Mouse (Mus musculus) erythroblast, adult 5-6 weeks (primary cell): ENCODE data around the gene Srrm4. TPM values are rescaled to one million over a fixed set of nuclear protein-coding genes. Genes with fewer than 3 reads are reported as not detected.
"Not testable (repeated sequence)": the region's sequence is repeated elsewhere in the genome, so short reads cannot be mapped to it uniquely, and the experiment has no call there.

Experiments
- ATAC-seq: replicated peaks from 2 replicates; pipeline ENCODE4 v1.8.0; 2016; ENCODE audit warnings: moderate number of reproducible peaks, mild to moderate bottlenecking, moderate TSS enrichment, inconsistent platforms; ENCODE audit not compliant: poor library complexity, low FRiP score, severe bottlenecking
- total RNA-seq, 2 experiments: library from RNA; stranded (forward) in 1 of 2; stranded (reverse) in 1 of 2; fragments of 150-400 nt in 1 of 2; fragments of 200-764, 138-1000 nt in 1 of 2; gene quantifications; 2 replicates each; pipeline versions ENCODE4 v1.2.3 to v1.2.4; 2015 to 2017; ENCODE audit warnings: low replicate concordance in 2 of 2

Gene Srrm4
- total RNA-seq, 2 experiments from 2014 or later: not detected

DNA sequence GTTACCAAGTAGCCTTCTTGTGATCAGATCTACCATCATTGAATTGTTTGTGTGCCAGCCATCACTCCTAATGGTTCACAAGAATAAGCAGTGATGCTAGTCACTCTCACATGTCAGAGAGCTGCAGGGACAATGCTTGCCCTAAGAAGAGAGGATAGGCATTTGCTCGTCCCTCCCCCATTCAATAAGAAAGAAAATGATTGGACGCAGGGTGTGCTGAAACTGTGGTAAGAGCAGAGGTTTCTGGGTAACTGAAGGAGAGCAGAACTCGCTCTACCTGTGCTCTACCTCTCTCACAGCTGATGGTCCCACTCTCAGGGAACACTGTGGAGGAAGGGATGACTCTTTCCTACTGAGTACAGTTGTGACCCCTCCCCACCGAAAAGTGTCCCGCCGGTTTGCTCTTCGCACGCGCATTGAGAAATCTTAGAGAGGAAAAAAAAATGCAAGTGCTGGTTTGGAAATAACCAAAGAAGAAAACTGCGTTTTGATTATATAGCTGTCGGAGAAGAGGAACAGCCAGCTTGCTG is 143.7 kb downstream of the Srrm4 start:
- no peak for ATAC-seq

DNA sequence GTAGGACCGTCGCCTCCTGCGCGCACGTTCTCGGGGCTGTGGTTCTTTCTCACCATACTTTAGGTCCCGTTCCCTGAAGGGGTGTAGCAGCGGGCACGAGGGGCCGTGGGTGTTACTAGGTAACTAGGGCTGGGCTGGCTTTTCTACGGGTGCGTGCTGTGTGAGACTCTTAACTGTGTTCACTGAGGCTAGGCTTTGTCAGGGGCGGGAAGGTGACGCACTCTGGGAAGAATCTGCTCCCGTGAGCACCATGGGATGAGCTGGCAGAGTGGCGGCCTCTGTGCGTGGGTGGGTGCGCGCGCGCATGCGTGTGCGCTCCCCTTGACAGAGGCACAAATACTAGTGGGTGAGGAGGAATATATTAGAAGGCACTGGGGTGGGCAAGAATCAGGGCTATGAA is 145.1 kb downstream of the Srrm4 start:
- no peak for ATAC-seq

DNA sequence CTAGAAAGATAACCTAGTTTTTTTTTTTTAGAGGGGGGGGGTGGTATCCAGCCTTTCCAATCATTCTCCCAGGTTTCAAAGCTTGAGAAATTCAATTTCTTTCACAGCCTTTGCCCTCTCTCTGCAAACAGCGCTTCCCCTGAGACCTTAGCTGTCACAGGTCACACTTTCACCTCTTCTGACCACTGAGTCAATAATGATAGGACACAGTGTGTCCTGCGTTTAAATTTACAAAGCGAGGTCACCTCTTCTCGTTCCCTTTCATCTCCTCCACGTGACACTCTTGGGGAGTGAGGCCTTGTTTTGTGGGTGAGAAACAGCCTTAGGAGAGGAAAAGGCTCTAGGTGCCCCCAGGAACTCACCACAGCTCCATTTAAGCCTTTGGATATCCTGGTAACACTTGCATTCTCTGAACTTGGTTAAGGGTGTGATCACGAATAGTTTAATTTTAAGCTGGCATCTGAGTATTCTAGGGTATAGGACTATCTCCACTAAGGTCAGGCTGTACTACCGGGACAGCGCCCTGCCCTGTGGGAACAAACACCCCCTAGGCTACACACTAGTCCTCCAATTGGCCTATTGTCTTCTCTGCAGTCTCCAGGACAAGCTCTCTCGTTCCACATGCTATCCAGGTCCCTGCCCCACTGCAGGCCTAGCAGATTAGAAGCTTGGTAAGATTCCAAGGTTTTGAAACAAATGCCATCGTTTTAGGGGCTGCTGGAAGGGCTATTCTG is 145.8 kb downstream of the Srrm4 start:
- ATAC-seq: no peak

DNA sequence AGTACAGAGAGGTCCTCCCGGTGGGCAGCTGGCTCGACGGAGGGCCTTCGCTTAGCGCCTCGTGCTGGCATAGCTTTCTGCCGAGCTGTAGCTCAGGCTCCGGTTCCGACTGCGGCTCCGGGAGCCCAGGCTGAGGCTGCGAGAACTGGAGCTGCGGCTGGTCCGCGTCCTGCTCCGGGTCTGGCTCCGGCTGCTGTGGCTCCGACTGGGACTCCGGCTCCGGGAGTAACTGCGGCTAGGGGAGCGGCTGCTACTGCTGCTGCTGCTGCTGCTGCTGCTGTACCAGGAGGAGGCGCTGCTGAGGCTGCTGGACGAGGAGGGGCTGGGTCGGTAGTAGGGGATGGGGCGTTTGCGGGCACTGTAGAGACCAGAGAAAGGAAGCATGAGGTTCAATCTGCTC is 147.1 kb downstream of the Srrm4 start:
- no peak for ATAC-seq

DNA sequence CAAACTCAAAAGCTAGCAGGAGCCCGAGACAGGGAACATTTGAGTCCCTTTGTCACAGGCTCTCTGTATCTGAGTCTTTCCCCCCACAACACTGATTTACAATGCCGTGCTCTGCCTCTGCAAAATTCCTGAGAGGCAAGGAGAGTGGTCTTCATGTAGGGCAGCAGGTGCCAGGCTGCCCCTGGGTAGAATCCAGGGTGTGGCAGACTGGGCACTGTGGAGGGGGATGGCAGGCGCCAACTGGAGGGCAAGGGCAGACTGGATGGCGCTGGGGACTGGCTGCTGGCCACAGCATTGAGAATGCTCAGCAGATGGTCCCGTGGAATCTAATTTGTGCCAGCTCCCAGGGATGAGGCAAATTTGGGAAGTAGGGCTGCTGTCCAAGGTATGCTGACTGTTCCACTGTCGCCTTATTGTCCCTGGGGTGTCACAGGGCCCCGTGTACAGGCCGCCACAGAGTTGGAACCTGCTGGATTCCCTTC is 148.1 kb downstream of the Srrm4 start:
- ATAC-seq: no peak

DNA sequence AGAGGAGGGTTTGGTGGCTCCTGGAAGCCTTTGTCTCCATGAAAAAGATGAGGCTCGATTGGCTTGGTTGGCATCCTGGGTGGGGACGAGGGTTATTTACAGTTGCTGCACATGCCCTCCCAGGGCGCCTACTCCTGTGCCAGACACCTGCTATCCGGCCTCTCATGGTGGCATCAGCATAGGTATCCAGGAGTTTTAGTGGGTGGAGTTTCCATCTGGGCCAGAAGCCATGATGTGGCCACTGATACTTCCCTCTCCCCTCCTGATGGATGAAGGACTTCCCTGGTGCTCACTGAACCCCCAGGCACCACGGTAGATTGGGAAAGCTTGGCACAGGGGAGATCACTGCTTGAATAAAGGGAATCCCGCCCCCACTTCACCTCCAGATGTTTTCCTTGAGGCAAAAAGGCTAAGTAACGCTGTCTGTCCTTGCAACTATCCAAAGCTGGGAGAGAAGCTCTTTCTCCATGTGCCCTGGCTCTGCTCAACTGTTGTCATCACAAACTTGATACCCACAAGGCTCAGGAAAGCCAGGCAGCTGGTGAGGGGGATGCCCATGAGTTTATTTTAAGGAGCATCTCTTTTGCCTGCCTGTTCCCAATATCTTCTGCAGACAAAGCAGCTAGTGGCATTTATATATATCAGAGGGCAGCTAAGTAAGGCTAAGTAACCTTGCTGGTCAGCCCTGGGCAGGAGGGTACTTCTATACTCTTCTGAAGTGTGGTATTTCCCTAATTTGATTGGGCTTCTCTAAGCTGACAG is 148.7 kb downstream of the Srrm4 start:
- no peak for ATAC-seq

DNA sequence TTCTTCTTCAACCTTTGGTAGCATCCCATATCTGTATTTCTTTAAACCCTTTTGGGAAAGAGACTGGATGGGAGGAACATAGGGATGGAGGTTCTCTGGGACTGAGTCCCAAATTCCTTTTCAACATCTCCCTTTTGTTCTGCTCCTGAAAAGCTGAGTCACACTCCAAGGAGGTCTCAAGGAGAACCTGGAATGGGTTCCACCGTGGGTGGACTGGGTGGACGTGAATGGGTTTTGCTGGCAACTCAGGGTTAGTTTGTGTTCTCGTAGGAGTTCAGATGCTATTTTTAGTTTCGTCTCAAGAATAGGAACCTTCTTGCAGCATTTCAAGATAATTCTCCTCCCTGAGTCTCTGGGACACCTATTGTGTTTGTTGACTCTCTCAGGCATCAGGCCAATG is 151.4 kb downstream of the Srrm4 start:
- ATAC-seq: no peak

DNA sequence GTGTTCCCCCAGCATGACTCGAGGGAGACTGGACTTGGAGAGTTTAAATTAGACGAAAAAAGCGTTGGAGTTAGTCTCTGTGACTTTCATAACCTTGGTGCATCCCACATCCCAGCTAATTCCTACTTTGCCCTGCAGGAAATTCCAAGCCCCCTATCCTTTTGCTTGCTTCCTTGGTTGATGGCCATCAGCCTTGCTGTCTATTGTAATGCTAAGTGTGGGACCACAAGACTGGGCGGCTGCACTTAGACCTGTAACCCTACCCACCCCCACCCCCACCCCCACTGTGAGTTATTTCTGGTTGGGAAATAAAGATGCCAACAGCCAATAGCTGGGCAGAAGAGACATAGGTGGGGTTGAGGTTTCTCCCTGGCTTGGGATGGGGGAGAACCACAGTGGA is 153.3 kb downstream of the Srrm4 start:
- ATAC-seq: no peak

DNA sequence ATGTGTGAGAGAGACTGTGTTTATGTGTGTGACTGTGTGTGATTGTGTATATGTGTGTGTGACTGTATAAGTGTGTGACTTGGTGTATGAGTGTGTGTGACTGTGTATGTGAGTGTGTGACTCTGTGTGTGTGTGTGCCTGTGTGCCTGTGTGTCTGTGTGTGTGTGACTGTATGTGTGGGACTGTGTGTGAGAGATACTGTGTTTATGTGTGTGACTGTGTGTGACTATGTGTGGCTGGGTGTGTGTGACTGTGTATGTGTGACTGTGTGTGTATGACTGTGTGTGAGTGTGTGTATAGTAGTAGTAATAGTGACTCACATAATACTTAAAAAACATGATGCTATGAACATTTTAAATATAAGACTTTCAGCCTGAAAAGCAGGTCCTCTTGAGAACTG is 155.5 kb downstream of the Srrm4 start:
- ATAC-seq: no peak

DNA sequence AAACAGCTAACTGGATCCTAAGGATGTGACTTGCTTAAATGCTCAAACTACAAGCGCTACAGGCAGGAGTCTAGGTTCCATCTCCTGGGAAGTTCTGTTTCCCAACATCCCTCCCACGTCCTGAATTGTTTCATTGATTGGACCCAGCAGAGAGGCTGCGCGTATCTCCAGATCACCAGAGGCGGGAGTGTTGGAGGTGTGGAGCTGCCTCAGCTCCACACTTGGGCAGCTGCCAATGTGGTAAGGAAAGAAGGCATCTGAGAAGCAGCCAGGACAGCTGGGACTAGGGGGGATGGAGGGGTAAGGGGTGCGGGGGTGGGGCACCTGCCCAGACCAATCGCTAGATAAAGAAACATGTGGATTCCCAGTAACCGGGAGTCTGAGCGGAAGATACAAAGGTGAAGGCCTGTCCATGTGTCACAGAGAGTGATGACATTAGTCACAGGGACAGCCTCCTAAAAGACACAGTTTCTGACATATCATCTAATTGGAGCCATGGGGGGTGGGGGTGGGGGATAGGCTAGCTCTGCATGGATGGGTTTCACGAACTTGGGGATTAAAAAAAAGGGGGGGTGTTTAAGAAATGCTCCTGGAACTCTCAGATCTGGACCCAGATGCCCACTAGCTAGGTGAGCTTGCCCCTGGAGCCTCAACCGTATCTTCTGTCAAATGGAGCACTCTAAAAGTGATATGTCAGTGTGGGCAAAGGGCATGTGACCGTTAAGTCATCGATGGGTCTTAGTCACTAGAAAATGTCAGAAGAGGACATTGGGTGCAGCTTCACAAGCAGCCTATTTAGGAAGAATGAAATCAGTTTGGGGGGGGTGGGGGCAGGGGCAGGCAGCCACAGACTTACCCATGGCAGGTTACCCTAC is 156.4 kb downstream of the Srrm4 start:
- ATAC-seq: no peak

DNA sequence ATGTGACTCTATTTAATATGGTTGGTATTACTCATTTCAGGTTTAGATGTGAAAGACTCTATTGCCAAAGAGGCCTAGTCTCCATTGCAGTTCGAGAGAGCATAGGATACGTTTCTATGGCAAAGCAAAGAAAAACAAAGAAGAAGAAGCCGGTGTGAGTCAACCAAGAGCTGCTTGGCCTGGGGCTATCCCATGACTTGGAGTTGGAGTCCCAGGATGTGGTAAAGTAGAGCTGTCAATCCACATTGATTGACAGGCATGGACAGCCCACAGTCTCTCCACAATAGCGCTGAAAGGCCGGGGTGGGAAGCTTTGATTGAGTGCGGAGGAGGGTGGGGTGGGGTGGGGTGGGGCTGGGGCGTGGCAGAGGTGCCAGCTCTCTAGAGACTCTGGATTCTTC is 158.7 kb downstream of the Srrm4 start:
- ATAC-seq: no peak

DNA sequence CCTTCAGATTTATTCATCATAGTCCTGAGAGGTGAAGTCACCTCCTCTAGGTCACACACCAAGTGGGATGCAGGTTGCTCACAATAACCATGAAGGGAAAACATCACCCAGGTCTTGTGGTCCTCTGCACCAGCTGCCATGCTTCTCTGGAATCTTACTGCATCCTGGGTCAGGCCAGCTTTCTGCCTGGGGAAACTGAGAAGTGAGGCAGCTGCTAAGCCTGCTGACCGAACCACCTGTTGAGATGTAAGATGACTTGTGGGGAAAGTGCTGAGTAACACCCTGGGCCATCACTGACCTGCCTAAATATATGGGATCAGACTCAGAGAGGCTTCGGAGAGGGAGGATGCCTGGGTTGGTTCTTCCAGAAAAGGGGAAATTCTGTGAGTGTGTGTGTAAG is 164.9 kb downstream of the Srrm4 start:
- ATAC-seq: no peak

DNA sequence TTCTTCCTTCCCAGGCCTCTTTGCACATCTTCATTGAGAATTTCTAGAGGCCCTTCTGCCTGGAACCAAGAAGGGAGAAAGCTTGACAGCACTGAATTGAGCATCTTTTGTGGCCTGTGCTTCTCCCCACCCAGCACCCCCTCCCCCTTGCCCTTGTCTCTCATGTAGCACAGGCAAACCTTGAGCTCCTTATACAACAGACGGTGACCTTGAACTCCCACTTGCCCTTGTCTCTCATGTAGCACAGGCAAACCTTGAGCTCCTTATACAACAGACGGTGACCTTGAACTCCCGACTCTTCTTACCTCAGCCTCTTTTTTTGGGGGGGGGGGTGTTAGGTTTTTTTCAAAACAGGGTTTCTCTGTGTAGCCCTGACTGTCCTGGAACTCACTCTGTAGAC is 165.9 kb downstream of the Srrm4 start:
- not testable (repeated sequence) for ATAC-seq

DNA sequence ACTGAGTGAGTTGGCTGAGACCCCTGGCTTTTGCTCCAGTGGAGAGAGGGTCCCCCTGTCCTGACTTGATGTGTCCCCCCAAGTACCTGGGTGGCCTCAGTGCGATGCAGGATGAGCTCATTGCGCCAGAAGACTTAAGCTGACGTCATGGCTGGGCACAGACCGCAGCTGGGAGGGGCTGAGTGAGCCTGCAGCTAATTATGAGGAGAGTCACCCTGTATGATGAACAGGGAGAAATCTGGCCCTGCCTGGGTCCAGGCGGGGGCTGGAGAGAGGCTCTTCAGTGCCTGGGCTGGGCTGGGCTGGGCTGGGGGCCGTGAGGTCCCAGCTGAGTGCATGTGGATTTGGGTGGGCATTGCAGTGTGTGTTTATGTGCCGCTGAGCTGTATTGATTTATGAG is 166.3 kb downstream of the Srrm4 start:
- no peak for ATAC-seq

DNA sequence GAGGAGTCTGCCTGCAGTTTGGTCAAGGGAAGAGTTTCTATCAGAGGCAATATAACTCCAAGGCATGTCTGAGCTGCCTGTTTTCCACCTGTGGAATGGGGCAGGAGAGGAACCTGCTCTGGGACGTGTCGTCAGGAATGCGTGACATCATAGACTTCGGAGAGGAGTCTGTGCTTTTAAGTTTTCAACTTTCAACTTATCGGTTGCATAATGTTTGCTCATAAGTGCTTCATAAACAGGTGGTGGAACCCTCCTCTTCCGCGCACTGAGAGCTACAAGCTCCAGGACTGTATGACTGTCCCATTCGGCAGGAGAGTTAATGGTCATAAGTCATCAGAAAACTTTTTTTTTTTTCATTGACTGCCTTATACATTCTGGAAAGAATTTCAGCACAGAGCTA is 167.9 kb downstream of the Srrm4 start:
- no peak for ATAC-seq

DNA sequence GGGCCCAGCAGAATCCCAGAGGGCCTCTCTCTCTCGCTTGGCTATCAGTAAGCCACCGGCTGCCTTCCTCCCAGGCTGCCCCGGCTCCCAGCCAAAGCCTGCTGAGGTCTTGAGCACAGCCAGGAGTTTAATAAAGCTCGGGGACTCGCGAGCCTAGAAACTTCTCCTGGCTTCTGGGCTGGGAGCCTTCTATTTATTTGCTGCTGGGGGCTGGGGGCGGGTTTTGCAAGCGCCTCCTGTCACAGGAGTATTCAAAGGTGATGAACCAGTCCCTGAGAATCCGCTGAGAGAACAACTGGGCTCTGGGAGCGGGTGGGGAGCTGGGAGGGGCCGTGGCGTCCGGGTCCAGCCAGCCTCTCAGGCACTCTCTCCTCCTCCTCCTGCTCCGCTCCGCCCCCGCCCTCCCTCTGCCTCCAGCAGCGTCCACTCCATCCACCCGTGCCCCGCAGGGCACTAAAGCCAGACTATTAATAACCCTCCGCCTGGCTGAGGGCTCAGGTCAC is 168.9 kb downstream of the Srrm4 start, which contains the start of gene Hspb8:
Gene Hspb8 (minus strand): TSS at position 166 of the 503 bp plus-strand sequence.
- no peak for ATAC-seq

DNA sequence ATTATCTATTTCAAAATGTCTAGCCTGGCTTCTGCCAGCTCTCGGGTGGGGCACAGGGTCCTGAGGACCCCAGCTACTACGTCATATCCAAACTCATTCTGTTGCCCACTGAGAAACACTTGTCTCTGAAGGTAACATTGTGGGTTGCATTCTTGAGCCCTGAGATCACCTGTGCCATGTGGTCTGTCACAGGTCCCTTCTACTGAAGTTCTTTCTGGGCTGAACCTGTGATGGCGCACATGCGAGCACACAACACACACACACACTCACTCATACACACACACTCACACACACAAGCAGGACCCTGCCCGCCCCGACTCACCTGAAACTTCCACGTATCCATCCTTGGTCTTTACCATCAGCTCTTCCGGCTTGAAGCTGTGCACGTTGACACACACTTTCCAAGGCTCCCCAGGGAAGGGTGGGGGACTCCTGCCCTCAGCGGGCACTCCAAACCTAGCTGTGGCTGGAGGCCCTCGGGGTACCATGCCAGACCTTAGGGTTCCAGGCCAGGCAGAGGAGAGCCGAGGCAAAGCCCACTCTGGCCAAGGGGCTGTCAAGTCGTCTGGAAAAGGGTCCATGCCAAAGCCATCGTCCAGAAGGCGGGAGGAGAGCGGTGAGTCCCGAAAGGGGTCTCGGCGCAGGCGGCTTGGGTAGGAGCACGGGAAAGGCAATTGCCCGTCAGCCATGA is 169.7 kb downstream of the Srrm4 start:
- no peak for ATAC-seq

DNA sequence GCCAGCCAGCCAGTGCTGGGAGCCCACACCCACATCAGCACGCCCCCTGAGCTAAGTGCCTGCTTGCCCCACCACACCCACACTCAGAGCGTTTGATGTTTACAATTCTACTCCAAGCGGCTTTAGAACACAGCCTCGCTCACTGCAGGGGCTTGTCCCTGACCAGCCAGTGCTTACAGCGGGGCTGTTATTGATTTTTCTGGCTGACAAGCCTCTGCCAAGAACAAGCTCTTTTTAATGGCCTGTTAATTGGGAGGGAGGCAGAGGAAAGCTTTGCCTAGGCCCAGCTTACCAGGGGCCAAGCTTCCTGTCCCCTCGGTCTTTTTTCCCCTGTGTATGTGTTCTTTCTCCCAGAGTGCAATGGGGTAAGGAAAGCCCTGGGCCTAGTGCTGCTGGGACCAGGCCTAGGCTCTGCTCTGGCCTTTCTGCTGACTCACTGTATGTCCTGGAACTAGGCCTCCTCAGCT is 170.8 kb downstream of the Srrm4 start:
- no peak for ATAC-seq

DNA sequence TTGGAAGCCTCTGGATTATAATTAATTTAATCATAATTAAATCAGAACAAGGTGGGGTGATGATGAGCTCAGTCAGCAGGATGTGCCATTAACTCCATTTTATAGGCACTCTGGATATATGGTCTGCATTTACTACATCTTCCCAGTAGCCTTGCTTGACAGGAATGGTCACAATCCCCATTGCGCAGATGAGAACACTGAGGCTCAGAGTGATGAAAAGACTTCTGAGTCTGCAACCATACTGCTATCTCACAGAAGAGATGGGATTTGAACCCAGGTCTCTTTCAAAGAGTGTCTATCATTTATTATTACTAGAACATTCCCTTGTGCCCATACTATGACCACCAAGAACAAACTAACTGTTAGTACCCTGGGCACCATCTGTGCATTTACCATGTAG is 171.4 kb downstream of the Srrm4 start:
- ATAC-seq: no peak
